Mouse (Mus musculus) forebrain, embryonic 14.5 days (tissue): ENCODE measurements around the gene Uba52. TPM values are rescaled to one million over a fixed set of nuclear protein-coding genes. Genes with fewer than 3 reads are reported as not detected.

Experiments used
- ATAC-seq: fragments of 200-750 bp; cut with Nextera tagmentation; 2 replicates; pipeline ENCODE4 v1.8.0; 2017; ENCODE audit warnings: mild to moderate bottlenecking, moderate library complexity
- DNase-seq: peaks from one replicate; pipeline ENCODE4 v3.0.0-alpha.2; 2015; ENCODE audit warnings: low spot score
- H3K27ac ChIP-seq: fragments of 300-500 bp; sonication (generic); 2 replicates; pipeline ENCODE4 v1.5.1; 2014; ENCODE audit warnings: low read depth, mild to moderate bottlenecking, control low read depth, low read length, moderate library complexity
- H3K27me3 ChIP-seq: fragments of 300-500 bp; sonication (generic); replicated peaks from 2 replicates; pipeline ENCODE4 v1.6.1; 2014; ENCODE audit warnings: low read length, control low read depth, mixed read lengths; ENCODE audit not compliant: control insufficient read depth, insufficient read depth
- H3K36me3 ChIP-seq: fragments of 300-500 bp; sonication (generic); 2 replicates; pipeline ENCODE4 v1.6.1; 2014; ENCODE audit warnings: low read length, control low read depth; ENCODE audit not compliant: control insufficient read depth, insufficient read depth
- H3K4me1 ChIP-seq: fragments of 300-500 bp; sonication (generic); 2 replicates; pipeline ENCODE4 v1.6.1; 2014; ENCODE audit warnings: antibody characterized with exemption, low read length, control low read depth; ENCODE audit not compliant: control insufficient read depth, insufficient read depth
- H3K4me2 ChIP-seq: fragments of 300-500 bp; sonication (generic); 2 replicates; pipeline ENCODE4 v1.6.1; 2014; ENCODE audit warnings: mild to moderate bottlenecking, control low read depth, low read length
- H3K4me3 ChIP-seq: fragments of 300-500 bp; sonication (generic); 2 replicates; pipeline ENCODE4 v1.5.1; 2014; ENCODE audit warnings: low read depth, low read length, control low read depth
- H3K9ac ChIP-seq: fragments of 300-500 bp; sonication (generic); 2 replicates; pipeline ENCODE4 v1.6.1; 2014; ENCODE audit warnings: mild to moderate bottlenecking, low read length, control low read depth, moderate library complexity
- H3K9me3 ChIP-seq: fragments of 300-500 bp; sonication (generic); replicated peaks from 2 replicates; pipeline ENCODE4 v1.6.1; 2016; ENCODE audit warnings: low read length, control low read depth, mixed read lengths; ENCODE audit not compliant: control insufficient read depth
- WGBS: fragments of 180-500 bp; shearing (Covaris S2); extraction: QIAGEN DNeasy Blood & Tissue Kit; methylation state at CpG from one replicate; pipeline ENCODE4 v1.1.7; 2014; 5-methylcytosine and 5-hydroxymethylcytosine counted together
- polyA plus RNA-seq: library from polyadenylated mRNA; unstranded; fragments of >200 nt; fragmentation: Nextera tagmentation; extraction: Ambion mirVana; gene quantifications from 2 replicates; pipeline ENCODE4 v1.2.1, GENCODE M21; 2014

Gene Uba52
- polyA plus RNA-seq: 709 and 911 TPM in 2 replicates

DNA sequence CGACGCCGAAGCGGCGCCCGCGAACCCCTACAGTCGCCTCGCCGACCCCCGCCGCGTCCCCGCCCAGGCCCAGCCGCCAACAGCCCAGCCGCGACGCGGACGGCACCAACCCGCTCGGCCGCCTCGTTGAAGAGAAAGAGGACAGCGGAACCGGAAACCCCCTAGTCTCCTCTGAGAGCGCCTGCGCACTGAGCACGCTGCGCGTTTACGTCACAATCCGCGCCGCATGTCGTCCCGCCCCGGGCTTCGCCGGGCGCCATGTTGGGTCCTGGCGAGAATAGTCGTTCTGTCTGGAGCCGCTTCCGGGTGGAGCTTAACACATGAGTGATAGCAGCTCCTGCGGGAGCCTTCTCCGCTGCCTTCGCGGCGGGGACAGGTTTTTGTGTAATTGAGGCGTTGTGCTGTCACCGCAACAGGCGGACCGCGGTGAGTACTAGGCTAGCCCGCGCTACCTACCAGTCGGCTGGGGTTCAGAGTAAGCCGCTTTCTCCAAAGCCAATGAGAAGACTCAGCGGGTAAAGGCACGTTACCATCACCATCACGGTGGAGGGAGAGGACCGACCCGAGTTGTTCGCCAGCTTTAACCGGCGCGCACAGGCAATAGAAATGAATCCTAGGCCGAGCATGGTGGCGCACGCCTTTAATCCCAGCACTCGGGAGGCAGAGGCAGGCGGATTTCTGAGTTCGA, at the start of gene Uba52:
Uba52 (minus strand) TSS at position 574 of the 688 bp plus-strand sequence.
- ATAC-seq: peak; percentile 86
- peak within 1 kb of the TSS; percentile 97 for H3K9ac ChIP-seq
- H3K4me1 ChIP-seq: peaks cover 16% of the 10 kb centered on the region
- H3K4me2 ChIP-seq: peak within 1 kb of the TSS; percentile 99
- WGBS: 2% methylated on average over 74 of the region's 74 CpGs
- DNase-seq: peak; percentile 99
- no peaks in the 10 kb centered on the region for H3K9me3 ChIP-seq
- H3K4me3 ChIP-seq: peak within 1 kb of the TSS; percentile 97
- peaks cover 39% of the 10 kb centered on the region for H3K36me3 ChIP-seq
- H3K27me3 ChIP-seq: no peaks in the 10 kb centered on the region
- peak within 1 kb of the TSS; percentile 93 for H3K27ac ChIP-seq

DNA sequence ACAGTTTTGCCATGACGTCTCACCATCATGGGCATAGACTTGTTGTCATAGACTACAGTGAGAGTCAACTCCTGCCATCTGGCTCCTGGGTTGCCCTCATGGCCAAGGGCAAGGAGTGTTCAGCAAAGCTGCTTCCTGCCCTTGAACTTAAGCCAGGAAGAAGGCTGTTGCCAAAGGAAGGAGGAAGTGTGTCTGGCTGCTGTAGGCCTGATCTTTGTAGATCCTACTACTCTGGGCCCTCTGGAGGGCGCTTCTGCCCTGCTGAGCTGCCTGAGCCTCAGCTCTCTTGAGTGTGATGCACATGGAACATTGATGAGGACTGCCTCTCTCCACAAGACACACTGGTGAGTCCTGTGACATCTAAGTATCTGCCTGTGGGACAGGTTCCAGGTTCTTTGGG, 49.5 kb upstream of the Uba52 start:
- no peak for DNase-seq
- no peaks in the 10 kb centered on the region for H3K27me3 ChIP-seq
- no peaks in the 10 kb centered on the region for H3K9me3 ChIP-seq
- no peak overlapping the region for H3K9ac ChIP-seq
- H3K4me3 ChIP-seq: no peak overlapping the region
- no peaks in the 10 kb centered on the region for H3K4me1 ChIP-seq
- H3K36me3 ChIP-seq: no peaks in the 10 kb centered on the region
- H3K4me2 ChIP-seq: no peak overlapping the region
- H3K27ac ChIP-seq: no peak overlapping the region
- 72% methylated on average over 2 of the region's 2 CpGs for WGBS
- no peak for ATAC-seq

DNA sequence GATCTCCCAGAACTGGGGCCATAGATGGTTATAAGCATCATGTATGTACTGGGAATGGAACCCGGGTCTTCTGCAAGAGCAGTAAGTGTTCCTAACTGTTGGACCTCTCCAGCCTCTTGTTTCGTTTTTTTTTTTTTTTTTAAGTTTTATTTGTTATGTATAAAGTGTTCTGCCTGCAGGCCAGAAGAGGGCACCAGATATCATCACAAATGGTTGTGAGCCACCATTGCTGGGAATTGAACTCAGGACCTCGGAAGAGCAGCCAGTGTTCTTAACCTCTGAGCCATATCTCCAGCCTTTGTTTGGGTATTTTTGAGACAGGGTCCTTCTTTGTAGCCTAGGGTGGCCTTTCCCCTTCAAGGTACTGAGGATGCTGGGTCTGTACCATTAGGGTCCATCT, 48.4 kb upstream of the Uba52 start:
- no peak for ATAC-seq
- H3K36me3 ChIP-seq: no peaks in the 10 kb centered on the region
- DNase-seq: no peak
- no peak overlapping the region for H3K27ac ChIP-seq
- peaks cover 1% of the 10 kb centered on the region; the same call in 1 of the 2 replicates for H3K4me1 ChIP-seq
- no peaks in the 10 kb centered on the region for H3K27me3 ChIP-seq
- no peak overlapping the region for H3K9ac ChIP-seq
- 80% methylated on average over 3 of the region's 3 CpGs for WGBS
- H3K4me3 ChIP-seq: no peak overlapping the region
- H3K4me2 ChIP-seq: no peak overlapping the region
- no peaks in the 10 kb centered on the region for H3K9me3 ChIP-seq

DNA sequence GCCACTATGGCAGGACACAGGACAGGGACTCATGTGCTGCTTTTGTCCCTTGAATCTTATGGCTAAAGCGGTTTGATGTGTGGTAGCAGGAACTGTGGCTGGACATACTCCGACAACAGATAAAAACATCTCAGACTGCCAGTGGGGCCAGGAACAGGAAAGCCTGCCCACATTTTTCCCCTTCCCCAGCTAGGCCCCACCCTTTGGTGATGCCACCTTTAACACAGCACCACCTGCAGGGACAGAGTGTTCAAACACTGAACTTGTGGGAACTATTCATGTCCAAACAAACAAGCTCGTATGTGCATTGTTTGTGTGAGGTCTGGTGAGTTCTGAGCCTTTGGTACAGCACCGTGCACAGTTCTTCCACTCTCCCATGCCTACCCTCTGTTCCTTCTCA, 47.7 kb upstream of the Uba52 start:
- Histone ChIP-seq H3K9ac (no peak overlapping the region), H3K36me3 (no peaks in the 10 kb centered on the region), H3K27ac (no peak overlapping the region), H3K9me3 (no peaks in the 10 kb centered on the region), H3K4me2 (no peak overlapping the region), H3K27me3 (no peaks in the 10 kb centered on the region), H3K4me3 (no peak overlapping the region), H3K4me1 (peaks cover 6% of the 10 kb centered on the region; the same call in 1 of the 2 replicates)
- 64% methylated on average over 4 of the region's 4 CpGs for WGBS
- DNase-seq: no peak
- no peak for ATAC-seq

DNA sequence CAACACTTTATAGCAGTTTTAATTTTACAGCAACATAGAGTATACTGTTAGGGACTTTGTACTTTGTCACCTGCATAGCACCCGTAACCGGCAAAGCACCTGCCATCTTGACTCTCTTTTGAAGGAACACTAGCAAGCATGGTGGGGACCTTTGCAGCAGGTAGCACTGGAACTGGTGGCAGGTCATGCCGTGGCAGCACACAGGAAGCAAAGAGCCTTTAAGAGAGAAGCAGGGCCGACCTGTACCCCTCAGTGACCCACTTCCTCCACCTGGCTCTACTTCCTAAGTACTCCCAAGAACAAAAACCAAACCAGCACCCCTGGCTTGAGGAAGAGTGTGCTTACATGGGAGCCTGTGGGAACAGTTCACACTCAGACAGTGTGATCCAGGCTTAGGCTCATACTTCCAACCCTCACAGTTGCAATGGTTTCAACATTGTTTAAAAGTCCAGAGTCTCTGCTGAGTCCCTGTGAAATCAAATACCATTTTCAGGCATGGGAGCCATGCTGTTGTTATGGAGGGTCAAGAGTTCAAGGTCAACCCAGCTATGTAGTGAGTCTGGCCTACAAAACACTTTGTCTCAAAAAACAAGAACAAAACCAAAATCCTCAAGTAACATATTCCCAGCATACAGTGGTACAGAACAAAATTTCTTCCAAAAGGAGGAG, 44.6 kb upstream of the Uba52 start:
- no peak for DNase-seq
- ATAC-seq: no peak
- Histone ChIP-seq H3K4me2 (no peak overlapping the region), H3K36me3 (no peaks in the 10 kb centered on the region), H3K4me3 (no peak overlapping the region), H3K9ac (no peak overlapping the region), H3K4me1 (peaks cover 7% of the 10 kb centered on the region; the same call in 1 of the 2 replicates), H3K9me3 (no peaks in the 10 kb centered on the region), H3K27ac (no peak overlapping the region), H3K27me3 (no peaks in the 10 kb centered on the region)
- WGBS: 90% methylated on average over 4 of the region's 4 CpGs

DNA sequence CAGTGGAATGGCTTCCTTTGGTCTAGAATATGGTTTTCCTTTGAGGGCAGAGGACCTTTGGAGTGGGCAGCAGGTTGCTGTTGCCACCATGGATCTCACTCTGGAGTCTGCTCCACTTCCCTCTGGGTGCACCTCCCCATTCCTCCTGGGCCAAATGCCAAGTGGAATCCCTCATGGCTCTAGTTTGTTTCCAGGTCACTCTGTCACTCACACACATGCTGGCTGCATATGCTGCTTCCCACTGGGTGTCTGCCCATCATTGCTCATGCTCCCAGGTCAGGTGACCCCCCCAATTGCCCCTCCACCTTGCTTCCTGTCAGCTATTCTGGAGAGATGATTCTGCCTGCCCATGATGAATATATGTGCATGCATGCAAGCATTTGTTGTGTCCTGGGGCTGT, 43.1 kb upstream of the Uba52 start:
- Histone ChIP-seq H3K4me3 (no peak overlapping the region), H3K9me3 (no peaks in the 10 kb centered on the region), H3K4me2 (no peak overlapping the region), H3K4me1 (peaks cover 7% of the 10 kb centered on the region; the same call in 1 of the 2 replicates), H3K27me3 (no peaks in the 10 kb centered on the region), H3K36me3 (no peaks in the 10 kb centered on the region), H3K9ac (no peak overlapping the region), H3K27ac (peak overlapping the region; percentile 39; the same call in 1 of the 2 replicates)
- peak; percentile 33 for DNase-seq
- no peak for ATAC-seq

DNA sequence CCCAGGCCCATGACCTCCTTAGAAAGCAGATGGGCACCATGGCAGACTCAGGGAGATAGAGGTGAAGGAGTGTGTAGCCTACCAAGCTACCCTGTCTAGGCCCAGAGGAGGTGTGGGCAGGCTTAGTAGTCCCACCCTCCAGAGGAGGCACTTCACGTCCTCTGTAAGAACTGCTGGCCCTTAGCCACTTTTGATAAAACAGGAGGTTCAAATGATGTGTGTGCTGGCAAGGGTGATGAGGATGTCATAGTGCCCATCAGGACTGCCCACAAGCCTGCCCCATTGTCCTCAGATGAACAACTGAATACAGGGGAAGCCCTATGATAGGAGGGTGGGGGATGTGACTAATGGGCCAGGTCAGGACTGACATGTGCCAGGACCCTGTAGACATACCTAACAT, 42.2 kb upstream of the Uba52 start:
- Histone ChIP-seq H3K4me3 (no peak overlapping the region), H3K4me2 (no peak overlapping the region), H3K27me3 (no peaks in the 10 kb centered on the region), H3K27ac (no peak overlapping the region), H3K4me1 (peaks cover 7% of the 10 kb centered on the region; the same call in 1 of the 2 replicates), H3K36me3 (no peaks in the 10 kb centered on the region), H3K9me3 (no peaks in the 10 kb centered on the region), H3K9ac (no peak overlapping the region)
- 52% methylated on average over 1 of the region's 1 CpGs for WGBS
- ATAC-seq: no peak
- no peak for DNase-seq

DNA sequence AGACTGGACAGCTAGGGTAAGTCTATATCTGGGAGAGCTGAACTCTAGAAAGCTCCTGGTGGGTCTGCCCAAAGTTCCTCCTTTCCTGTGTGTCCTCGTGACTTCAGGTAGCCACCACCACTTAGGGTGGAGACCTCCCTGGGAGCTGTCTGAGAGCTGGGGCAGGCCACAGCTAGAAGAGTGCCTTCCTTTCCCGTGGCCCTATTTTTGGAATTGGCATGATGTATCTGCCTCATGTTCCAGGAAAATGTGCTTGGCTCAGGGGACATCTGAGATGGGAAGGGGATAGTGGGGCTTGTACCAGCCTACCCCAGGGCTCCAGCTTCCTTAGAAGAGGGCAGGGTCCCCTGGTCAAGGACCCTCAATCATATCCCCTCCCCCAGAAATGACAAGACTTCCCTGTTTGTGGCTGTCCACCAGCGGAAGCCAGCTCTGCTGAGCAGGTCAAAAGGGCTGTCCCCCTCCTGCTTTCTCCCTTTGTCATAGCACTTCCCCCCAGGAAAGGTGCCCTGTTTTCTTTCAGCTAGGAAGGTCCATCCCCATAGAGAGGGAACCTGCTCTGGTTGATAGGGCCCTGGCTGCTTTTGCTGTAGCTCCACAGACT, 41.1 kb upstream of the Uba52 start:
- H3K4me2 ChIP-seq: no peak overlapping the region
- H3K9me3 ChIP-seq: no peaks in the 10 kb centered on the region
- no peak overlapping the region for H3K4me3 ChIP-seq
- 82% methylated on average over 3 of the region's 3 CpGs for WGBS
- DNase-seq (no peak), ATAC-seq (no peak)
- H3K9ac ChIP-seq: no peak overlapping the region
- H3K36me3 ChIP-seq: no peaks in the 10 kb centered on the region
- H3K4me1 ChIP-seq: peaks cover 7% of the 10 kb centered on the region; the same call in 1 of the 2 replicates
- no peaks in the 10 kb centered on the region for H3K27me3 ChIP-seq
- H3K27ac ChIP-seq: no peak overlapping the region
